Mouse (Mus musculus) hindbrain, embryonic 14.5 days (tissue): Measurements from ENCODE around the gene Olfr828. TPM values are rescaled to one million over a fixed set of nuclear protein-coding genes. Genes with fewer than 3 reads are reported as not detected.

ENCODE experiments used
- ATAC-seq: fragments of 200-750 bp; cut with Nextera tagmentation; 2 replicates; pipeline ENCODE4 v1.8.0; 2017; ENCODE audit warnings: moderate number of reproducible peaks, mild to moderate bottlenecking, moderate TSS enrichment, moderate library complexity; ENCODE audit not compliant: low FRiP score
- DNase-seq: peaks from one replicate; pipeline ENCODE4 v3.0.0-alpha.2; 2015; ENCODE audit warnings: low spot score
- H3K27ac ChIP-seq: fragments of 300-500 bp; sonication (generic); 2 replicates; pipeline ENCODE4 v1.5.1; 2014; ENCODE audit warnings: mild to moderate bottlenecking, moderate library complexity
- H3K27me3 ChIP-seq: fragments of 300-500 bp; sonication (generic); 2 replicates; pipeline ENCODE4 v1.6.1; 2014; ENCODE audit warnings: mild to moderate bottlenecking, low read length, mixed read lengths; ENCODE audit not compliant: control insufficient read depth, insufficient read depth
- H3K36me3 ChIP-seq: fragments of 300-500 bp; sonication (generic); replicated peaks from 2 replicates; pipeline ENCODE4 v1.6.1; 2014; ENCODE audit not compliant: control insufficient read depth, insufficient read depth
- H3K4me1 ChIP-seq: fragments of 300-500 bp; sonication (generic); replicated peaks from 2 replicates; pipeline ENCODE4 v1.6.1; 2014; ENCODE audit warnings: antibody characterized with exemption, low read length, mixed read lengths; ENCODE audit not compliant: control insufficient read depth, insufficient read depth
- H3K4me2 ChIP-seq: fragments of 300-500 bp; sonication (generic); replicated peaks from 2 replicates; pipeline ENCODE4 v1.6.1; 2014; ENCODE audit warnings: mild to moderate bottlenecking, moderate library complexity
- H3K4me3 ChIP-seq: fragments of 300-500 bp; sonication (generic); replicated peaks from 2 replicates; pipeline ENCODE4 v1.5.1; 2014; ENCODE audit warnings: mild to moderate bottlenecking, low read length
- H3K9ac ChIP-seq: fragments of 300-500 bp; sonication (generic); 2 replicates; pipeline ENCODE4 v1.6.1; 2014
- H3K9me3 ChIP-seq: fragments of 300-500 bp; sonication (generic); 2 replicates; pipeline ENCODE4 v1.6.1; 2016; ENCODE audit warnings: low read length; ENCODE audit not compliant: control insufficient read depth
- WGBS: fragments of 180-500 bp; shearing (Covaris S2); extraction: QIAGEN DNeasy Blood & Tissue Kit; methylation state at CpG from one replicate; pipeline ENCODE4 v1.1.7; 2014; 5-methylcytosine and 5-hydroxymethylcytosine counted together
- polyA plus RNA-seq: library from polyadenylated mRNA; unstranded; fragments of >200 nt; fragmentation: Nextera tagmentation; extraction: Ambion mirVana; gene quantifications from 2 replicates; pipeline ENCODE4 v1.2.1, GENCODE M21; 2014

Olfr828 gene
- polyA plus RNA-seq: not detected in 2 replicates

GRCm38 (mm10) chr9:18819426-18819825 is at the start of gene Olfr828:
TSS of gene Olfr828 (minus strand) at chr9:18819526.
- no peak for DNase-seq
- Histone ChIP-seq H3K27ac (no peak within 1 kb of the TSS), H3K9ac (no peak within 1 kb of the TSS), H3K36me3 (no peaks in the 10 kb centered on the region), H3K4me2 (no peak within 1 kb of the TSS), H3K9me3 (no peaks in the 10 kb centered on the region), H3K27me3 (no peaks in the 10 kb centered on the region), H3K4me1 (no peaks in the 10 kb centered on the region), H3K4me3 (no peak within 1 kb of the TSS)
- no peak for ATAC-seq

GRCm38 (mm10) chr9:18854633-18855032 is 35.3 kb upstream of the Olfr828 start, which contains the start of gene Olfr829:
TSS of gene Olfr829 (plus strand) at chr9:18854933.
- H3K36me3 ChIP-seq: no peaks in the 10 kb centered on the region
- no peaks in the 10 kb centered on the region for H3K4me1 ChIP-seq
- H3K9ac ChIP-seq: no peak within 1 kb of the TSS
- no peak within 1 kb of the TSS for H3K4me2 ChIP-seq
- H3K27ac ChIP-seq: no peak within 1 kb of the TSS
- 62% methylated on average over 1 of the region's 1 CpGs for WGBS
- ATAC-seq: no peak
- H3K9me3 ChIP-seq: no peaks in the 10 kb centered on the region
- DNase-seq: no peak
- H3K27me3 ChIP-seq: no peaks in the 10 kb centered on the region
- no peak within 1 kb of the TSS for H3K4me3 ChIP-seq

- Histone ChIP-seq H3K4me3 (no peak overlapping the region), H3K9ac (no peak overlapping the region), H3K27me3 (no peaks in the 10 kb centered on the region), H3K27ac (no peak overlapping the region), H3K4me1 (no peaks in the 10 kb centered on the region), H3K9me3 (no peaks in the 10 kb centered on the region), H3K36me3 (no peaks in the 10 kb centered on the region), H3K4me2 (no peak overlapping the region)
- DNase-seq: no peak
- no peak for ATAC-seq
- WGBS: 57% methylated on average over 7 of the region's 7 CpGs
Measured at GRCm38 (mm10) chr9:18785316-18785715, 34.0 kb downstream of the Olfr828 start.

- Histone ChIP-seq H3K4me3 (no peak overlapping the region), H3K4me2 (peak overlapping the region; percentile 21; the same call in 1 of the 2 replicates), H3K9me3 (no peaks in the 10 kb centered on the region), H3K27me3 (no peaks in the 10 kb centered on the region), H3K4me1 (no peaks in the 10 kb centered on the region), H3K27ac (no peak overlapping the region), H3K36me3 (no peaks in the 10 kb centered on the region), H3K9ac (no peak overlapping the region)
- DNase-seq: no peak
- WGBS: 67% methylated on average over 24 of the region's 24 CpGs
- peak; percentile 76 for ATAC-seq
Measured at GRCm38 (mm10) chr9:18779476-18779875, 39.9 kb downstream of the Olfr828 start.

- Histone ChIP-seq H3K4me2 (no peak overlapping the region), H3K36me3 (no peaks in the 10 kb centered on the region), H3K27me3 (no peaks in the 10 kb centered on the region), H3K4me3 (no peak overlapping the region), H3K27ac (no peak overlapping the region), H3K9ac (no peak overlapping the region), H3K9me3 (no peaks in the 10 kb centered on the region), H3K4me1 (no peaks in the 10 kb centered on the region)
- 50% methylated on average over 1 of the region's 1 CpGs for WGBS
- ATAC-seq (peak; percentile 8; the same call in 1 of the 2 replicates), DNase-seq (no peak)
Measured at GRCm38 (mm10) chr9:18778981-18779380, 40.3 kb downstream of the Olfr828 start.

Other genes with a start within 250 kb of the Olfr828 start
- not detected in 2 replicates for gene Muc16, start 145.0 kb downstream of the Olfr828 start, polyA plus RNA-seq
- not detected in 2 replicates for gene Olfr24, start 55.5 kb downstream of the Olfr828 start, polyA plus RNA-seq
- gene Olfr829, start 35.4 kb upstream of the Olfr828 start, polyA plus RNA-seq: not detected in 2 replicates
- gene Olfr830, start 55.2 kb upstream of the Olfr828 start, polyA plus RNA-seq: not detected in 2 replicates
- not detected in 2 replicates for gene Olfr832, start 117.6 kb upstream of the Olfr828 start, polyA plus RNA-seq
- gene Olfr834, start 168.5 kb upstream of the Olfr828 start, polyA plus RNA-seq: not detected in 2 replicates
- not detected in 2 replicates for gene Olfr835, start 213.2 kb upstream of the Olfr828 start, polyA plus RNA-seq